Mouse (Mus musculus): ENCODE data around the gene Ankrd12.
"Not testable (repeated sequence)": the region's sequence is repeated elsewhere in the genome, so short reads cannot be mapped to it uniquely, and the experiment has no call there.

Gene Ankrd12

DNA sequence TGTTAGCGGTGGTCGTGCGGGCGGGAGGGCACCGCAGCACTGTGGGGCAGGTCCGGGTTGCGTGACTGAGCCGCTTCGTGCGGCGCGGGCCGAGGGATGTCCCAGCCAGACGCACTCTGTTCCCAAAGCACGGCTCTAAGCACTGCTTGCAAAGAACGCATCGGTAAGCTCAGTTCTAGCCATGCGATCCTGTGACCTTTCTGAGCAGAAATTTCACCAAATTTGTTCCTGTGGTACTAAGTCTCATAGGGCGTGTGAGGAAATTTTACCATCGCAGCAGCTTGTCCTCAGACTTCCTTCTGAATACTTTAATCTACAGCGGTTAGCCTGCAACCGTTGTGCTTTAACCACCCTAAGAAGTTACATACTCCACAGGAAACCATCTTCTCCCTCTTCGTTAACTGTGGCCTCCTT, 555 bp upstream of the Ankrd12 start:
- no peak for DNase-seq

DNA sequence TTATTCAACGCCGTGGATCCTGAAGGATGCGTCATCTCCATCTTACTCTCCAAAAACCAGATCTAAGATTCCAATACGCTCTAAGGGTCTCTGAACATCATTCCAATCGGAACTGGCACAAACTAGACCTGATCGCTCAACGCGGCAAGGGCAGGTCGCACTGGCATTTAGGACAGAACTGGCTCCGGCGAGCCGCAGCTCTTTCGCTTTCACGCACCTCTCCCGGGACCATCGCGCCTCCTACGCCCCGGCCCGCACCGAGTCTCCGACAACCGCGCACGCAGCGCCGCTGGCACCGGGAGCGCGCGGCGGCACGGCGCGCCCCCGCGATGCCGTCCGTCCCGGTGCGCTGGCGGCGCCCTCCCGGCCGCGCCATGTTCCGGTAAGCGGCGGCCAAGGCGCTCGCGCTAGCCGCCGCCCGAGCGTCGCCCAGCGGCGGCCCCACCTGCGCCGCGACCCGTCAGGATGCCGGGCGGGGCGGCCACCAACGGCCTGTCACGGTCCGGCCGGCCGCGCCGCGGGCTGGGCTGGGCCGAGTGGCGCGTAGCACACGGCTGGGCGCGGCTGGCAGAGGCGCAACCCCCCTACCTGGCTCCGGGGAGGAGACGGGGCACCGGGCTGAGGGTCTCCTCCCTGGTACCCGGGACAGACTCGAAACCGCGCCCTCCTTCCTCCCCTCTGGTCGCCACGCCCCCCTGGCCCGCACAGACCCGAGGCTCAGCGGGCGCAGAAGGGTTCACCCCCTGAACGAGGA, 538 bp downstream of the Ankrd12 start:
- DNase-seq: peak; percentile 29

DNA sequence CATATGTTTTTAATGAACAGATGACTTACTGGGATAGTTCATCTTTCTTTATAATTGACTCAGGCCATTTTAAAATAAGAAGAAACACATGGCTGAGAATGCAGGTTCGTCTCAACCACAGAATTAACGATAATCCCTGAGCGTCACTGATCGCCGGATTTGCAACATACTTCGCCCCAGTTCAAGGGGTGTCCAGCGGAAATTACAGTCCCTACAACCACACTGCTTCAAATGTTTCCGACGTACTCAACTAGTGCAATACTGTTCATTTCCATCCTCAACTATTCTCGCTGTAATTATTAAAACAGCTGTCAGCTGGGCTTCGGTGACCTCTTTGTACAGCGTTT, 1.1 kb downstream of the Ankrd12 start:
- DNase-seq: no peak

DNA sequence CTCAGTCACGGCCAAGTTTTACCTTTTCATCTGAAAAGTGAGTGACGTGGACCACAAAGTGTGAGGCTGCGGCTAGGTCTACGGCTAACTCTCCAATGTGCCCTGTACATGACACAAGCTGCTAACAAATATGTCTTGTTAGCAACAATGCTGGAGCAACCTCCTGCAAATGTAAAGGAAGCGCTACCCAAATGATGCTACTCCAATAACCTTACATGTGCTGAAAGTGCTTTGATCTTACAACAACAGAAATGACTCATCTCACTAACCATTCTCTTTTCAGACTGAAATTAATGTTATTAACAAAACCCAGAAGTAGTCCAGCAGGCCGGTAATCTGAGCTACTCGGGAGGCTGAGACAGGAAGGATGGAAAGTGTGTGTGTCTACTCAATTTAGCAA, 2.9 kb downstream of the Ankrd12 start:
- DNase-seq: no peak

DNA sequence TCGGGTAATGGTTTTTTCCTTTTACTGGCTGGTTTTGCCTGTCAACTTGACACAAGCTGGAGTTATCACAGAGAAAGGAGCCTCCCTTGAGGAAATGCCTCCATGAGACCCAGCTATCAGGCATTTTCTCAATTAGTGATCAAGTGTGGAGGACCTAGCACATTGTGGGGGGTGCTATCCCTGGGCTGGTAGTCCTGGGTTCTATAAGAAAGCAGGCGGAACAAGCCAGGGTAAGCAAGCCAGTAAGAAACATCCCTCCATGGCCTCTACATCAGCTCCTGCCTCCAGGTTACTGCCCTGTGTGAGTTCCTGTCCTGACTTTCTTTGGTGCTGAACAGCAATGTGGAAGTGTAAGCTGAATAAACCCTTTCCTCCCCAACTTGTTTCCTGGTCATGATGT, 7.9 kb downstream of the Ankrd12 start:
- DNase-seq: not testable (repeated sequence)

DNA sequence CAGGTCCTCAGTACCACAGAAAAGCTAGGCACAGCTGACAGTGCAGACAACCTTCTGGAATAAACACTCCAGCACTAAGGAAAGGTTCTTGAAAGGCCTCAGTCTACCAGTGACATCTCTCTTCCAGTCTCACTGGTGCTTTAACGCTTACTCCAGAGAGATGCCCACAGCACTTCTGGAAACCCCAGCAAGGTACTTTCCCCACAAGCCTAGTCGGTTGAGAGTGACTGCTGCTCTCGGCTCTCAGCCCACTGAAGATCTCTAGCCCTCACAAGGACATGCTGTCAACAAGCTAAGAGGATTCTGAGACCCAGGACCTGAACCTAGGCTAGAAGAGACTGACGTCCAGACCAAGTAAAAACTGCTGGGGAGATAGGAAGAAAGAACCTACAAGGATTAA, 11.8 kb downstream of the Ankrd12 start:
- no peak for DNase-seq

DNA sequence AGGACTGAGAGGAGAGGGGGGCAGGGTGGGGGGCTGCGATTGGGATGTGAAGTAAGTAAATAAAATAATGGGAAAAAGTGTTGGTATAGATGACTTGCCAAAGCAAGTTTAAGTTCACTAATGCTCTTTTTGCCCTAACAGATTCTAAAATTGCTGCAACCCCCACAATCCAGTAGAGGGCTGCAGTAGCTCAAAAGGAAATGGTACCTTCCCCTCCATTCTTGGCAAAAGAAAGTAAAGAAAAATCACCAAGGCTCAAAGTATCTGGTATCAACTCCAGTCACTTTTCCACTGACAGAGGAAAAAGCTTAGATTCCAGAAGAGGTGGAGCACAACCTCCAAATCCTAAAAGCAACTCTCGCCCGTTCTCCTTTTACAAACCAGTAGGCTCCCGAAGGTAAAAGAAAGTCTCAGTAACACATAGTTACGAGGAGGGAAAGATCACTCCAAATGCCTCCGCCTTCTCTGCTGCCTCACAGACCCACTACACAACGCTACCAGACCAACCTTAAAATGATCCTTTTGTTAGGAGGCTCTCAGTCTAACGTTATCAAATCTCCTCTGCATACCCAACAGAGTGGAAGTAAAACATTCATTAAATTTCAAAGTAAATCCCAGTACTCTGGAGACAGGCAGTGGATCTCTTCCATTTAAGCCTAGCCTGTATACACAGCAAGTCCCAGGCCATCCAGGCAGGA, 15.5 kb downstream of the Ankrd12 start:
- DNase-seq: no peak

DNA sequence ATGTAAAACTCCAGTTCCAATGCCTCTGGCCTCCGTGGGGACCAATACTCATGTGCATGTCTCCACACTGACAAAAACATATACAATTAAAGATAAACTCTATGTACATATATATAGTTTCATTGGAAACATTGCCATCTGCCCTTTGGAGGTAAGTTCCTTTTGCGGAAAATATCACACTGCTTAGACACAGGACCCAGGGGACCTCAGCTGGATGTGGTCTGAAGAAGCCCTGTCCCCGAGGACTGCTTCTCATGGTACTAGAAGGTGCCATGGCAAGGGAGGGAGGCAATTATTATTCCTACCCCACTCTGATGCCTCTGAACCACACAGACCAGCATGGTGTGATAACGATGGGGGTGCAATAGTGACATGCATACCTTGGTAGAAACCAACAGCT, 18.7 kb downstream of the Ankrd12 start:
- no peak for DNase-seq

DNA sequence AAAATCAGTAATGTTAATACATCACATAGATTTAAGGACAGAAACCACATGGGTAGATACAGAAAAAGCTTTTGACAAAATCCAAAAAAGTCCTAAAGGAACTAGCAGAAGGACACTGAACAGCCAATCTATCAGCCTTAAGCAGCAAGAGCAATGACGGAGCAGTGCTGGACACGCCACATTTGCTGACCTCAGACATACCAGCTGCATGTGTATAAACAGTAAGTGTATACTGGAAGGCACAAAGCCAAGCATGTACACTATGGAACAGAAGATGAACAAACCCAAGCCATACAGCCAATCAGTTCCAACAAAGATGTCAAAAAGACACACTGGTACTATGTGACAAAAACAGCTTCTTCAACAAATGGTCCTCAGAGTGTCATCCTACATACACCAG, 19.7 kb downstream of the Ankrd12 start:
- DNase-seq: no peak

DNA sequence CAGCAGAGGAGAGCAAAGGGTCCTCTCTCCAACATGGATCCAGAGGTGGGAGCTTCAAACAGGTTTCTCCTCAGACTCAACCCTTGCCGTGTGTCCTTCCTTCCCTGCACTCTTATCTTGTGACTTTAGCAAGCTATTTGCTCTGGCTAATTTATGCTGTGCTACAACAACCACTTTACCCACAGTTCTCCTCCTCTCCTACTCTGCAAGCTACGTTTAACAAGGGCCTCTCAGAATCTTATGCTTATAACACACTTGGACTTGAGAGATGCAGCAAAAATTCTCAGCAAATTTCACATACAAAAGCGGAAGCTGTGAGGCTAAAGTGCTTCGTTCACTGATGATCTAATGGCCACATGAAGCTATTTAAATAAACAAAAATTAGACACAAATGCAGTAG, 23.5 kb downstream of the Ankrd12 start:
- no peak for DNase-seq

DNA sequence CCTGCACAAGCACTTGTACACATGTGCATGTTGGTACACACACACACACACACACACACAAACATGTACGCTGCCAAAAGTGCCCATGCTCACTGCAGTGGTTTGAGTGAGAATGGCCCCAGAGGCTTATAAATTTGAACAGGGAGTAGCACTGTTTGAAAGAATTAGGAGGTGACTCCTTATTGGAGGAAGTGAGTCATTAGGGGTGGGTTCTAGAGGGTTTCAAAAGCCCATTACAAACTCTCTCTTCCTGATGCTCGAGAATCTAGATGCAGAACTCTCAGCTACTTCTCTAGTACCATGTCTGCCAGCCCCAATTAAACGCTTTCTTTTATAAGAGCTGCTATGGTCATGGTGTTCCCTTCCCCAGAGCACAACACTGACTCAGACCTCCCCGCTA, 28.1 kb downstream of the Ankrd12 start:
- no peak for DNase-seq

DNA sequence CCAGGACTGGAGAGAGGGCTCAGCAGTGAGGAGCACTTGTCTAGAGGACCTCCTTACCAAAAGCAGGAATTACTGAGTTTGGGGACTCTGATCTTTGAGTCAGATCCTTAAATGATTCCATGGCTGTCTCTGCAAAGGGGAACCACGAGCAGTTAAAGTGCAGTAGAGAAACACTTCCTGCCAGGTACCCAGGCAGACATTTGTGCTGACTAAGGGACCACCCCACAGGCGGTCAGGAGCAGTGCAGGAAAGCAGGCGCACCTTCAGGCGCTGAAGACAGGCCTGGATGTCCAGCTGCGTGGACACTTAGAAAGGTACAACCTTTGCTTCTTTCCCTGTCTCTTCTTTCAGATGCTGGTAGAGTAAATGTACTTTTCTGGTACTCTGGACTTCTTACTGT, 28.7 kb downstream of the Ankrd12 start:
- DNase-seq: no peak

DNA sequence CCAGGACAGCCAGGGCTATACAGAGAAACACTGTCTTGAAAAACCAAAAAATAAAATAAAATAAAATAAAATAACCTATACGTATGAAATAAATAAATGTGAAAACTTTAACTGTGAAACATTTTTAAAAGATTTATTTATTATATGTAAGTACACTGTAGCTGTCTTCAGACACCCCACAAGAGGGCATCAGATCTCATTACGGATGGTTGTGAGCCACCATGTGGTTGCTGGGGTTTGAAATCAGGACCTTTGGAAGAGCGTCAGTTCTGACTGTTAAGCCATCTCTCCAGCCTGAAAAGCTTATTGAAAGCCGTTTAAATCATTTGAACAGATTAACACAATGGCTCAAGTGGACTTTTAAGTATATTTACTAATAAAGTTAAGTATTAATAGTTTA, 33.2 kb downstream of the Ankrd12 start:
- DNase-seq: not testable (repeated sequence)

DNA sequence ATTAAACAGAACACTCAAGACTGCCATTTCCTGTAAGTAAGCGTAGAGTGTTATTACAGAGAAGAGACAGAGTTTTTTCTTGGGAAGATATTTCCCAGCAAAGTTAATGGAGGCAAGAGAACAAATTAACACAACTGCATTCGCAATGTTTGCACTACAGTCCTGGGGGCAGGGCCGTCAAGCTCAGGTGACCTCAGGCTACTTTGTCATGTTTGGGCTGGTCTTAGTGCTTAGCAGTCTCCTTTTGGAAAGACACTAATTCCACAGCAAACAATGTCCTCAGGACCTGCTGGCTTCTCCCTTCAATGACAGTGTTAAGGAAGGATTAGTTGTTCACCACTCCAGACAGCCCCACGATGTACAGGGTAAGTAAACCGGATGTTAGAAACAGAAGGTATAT, 35.9 kb downstream of the Ankrd12 start:
- DNase-seq: no peak

DNA sequence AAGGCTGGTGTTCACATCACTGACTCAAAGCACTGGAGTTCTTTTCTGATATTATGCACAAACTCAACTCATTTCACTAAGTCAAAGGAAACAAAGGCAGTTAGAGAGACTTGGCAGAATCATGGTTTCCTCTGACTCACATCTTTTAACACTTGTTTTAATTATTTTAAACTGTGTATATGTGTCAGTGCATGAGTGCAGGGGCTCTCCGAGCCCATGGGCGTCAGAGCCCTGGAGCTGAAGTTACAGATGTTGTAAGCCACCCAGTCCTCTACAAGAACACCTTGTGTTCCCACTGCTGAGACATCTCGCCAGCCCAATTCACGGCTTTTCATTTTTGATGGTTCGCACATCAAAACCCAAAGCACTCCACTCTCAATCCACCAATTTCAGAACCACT, 43.6 kb downstream of the Ankrd12 start:
- no peak for DNase-seq

DNA sequence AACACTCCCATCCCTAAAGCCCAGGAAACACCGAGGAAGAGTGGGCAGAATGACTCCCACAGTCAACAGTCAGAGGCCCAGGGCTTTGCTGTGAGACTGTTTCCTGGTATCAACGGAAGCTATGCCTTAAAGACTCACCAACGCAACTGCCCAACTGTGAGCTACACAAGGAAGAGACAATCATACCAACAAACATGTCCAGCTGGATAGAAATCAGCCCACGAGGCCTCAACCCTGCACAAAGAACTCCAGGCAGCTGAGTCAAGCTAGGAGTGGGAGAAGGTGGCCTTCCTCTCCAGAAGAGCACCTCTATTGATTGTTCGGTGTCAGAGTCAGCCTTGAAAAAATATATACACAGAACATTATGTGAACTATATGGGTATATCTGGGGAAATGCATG, 44.9 kb downstream of the Ankrd12 start:
- no peak for DNase-seq

DNA sequence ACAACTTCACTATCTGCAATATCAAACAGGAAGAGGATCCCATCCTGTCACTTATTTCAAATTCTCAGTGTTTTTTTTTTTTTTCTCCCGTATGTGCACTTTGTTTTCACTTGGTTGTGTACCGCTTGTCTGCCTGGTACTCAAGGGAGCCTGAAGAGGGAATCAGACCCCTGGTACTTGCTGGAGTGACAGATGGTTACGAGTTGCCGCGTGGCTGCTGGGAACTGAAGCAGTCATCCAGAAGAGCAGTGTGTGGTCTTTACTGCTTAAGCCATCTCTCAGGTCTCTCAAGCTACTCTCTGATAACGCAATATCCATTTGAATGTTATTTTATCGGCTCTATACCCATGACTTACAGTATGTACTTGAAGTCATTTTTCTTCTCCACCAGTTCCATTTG, 52.7 kb downstream of the Ankrd12 start:
- DNase-seq: no peak

DNA sequence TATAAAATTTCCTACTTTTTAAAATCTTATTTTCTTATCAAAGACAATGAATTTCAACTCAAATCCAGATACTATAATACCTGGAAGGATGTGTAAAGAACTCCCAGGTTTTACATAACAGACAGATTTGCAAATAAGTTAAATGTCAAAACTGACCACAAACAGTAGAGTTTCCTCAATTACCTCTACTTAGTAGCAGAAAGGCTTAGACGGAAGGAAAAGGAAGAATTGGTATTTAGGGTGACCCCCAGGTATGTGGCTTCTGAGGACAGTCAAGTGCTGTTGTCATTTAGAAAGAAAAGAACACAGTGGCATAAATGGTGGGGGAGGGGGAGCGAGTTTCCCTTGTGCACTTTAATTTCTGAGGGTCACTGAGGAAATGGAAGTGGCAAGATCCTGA, 65.1 kb downstream of the Ankrd12 start:
- DNase-seq: no peak

DNA sequence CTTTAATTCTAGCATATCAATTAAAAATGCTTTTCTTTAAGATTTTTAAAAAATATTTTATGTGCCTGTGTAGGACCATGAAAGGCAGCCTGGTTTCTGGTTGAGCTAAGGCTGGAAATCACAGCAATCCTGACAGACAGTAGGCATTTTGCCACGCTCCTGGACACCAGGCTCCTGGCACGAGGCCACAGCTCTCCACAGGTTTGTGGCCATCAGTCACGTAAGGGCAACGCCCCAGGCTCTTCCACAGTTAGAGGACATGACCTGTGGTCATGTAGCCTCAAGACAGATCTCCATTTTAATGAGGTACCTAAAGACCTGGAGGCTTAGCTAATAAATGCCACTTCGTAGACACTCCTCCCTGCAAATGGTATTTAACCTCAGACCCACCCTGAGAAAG, 69.0 kb downstream of the Ankrd12 start:
- peak; percentile 12 for DNase-seq

DNA sequence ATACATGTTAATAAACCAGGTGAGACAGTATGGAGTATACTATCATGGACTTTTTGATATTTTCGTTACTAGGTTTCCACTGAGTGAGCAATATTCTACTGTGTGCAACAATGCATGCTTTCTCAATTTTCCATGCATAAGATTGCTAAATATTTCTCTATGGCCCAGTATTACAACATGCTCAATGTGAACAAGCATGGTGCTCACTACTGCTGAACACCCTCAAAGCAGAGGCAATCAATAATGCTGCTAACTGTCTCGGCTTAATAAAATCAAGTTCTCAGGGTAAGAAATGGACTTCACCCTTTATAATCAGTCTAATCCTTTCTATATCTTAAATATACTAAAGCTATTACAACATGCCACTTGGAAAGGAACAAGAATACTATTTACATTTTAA, 69.4 kb downstream of the Ankrd12 start:
- DNase-seq: no peak

DNA sequence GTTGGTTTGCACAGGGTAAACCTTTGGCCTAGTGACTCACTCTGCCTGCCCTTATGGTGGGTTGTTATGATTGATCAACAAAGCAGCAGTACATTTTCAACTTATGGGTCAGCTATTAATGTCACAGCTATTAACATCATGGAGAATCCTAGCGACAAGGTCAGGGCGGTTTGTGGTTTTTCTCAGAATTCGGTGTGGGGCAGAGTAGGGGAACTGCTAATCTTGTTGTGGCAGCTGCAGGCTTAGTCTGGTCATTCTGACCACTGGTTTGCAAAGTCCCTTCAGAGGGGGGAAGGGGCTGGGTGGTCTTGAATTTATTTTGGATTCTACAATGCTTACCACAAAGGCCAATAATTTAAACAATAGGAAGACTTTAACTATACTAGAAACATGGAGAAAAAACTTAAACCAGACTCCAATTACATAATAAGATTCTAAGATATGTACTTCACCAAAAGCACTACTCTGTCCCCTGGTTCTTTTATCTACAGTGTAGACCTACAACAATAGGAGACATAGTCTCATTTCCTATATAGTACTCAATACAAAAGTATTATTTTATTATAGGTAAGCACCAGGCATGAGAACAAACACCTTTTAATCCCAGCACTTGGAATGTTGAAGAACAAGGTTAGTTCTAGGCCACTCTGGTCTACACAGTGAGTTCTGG, 88.6 kb downstream of the Ankrd12 start:
- no peak for DNase-seq

DNA sequence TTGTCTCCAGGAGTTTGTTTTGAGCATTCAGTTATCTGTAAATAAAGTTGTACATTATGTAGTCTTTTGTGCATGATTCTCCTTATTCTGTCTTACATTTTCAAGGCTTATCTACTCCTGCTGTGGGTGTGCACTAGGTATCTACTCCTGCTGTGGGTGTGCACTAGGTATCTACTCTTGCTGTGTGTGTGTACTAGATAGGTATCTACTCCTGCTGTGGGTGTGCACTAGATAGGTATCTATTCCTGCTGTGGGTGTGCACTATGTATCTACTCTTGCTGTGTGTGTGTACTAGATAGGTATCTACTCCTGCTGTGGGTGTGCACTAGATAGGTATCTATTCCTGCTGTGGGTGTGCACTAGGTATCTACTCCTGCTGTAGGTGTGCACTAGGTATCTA, 100.2 kb downstream of the Ankrd12 start:
- not testable (repeated sequence) for DNase-seq

DNA sequence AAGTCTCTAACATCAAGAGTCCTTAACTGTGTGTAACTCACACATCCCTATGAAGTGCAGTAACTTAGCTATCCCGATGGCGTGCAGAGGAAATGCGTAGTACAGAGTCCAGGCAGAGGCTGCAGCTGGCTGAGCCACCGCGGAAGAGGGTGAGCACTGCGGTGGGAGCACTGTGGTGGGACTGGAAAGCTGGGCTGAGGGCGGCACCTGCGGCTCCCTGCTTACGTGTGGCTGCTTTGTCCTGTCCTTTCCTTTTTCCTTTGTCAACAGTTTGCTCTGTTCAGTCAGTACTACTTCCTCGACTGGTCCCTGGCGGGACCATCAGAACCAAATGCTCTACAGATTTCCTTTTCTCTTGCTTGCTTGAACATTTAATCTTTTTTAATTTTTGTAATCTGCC, 109.1 kb downstream of the Ankrd12 start:
- no peak for DNase-seq

DNA sequence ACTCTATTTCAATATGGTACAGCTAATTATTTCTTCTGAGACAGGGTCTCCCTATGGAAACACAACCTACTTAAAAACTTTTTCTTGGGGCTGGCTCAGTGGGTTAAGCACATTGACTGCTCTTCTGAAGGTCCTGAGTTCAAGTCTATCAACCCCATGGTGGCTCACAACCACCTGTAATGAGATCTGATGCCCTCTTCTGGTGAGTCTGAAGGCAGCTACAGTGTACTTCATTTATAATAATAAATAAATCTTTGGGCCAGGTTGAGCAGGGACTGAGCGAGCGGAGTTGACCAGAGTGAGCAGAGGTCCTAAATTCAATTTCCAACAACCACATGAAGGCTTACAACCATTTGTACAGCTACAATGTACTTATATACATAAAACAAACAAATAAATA, 114.6 kb downstream of the Ankrd12 start:
- DNase-seq: no peak

Measured in kidney, adult 11 months (tissue).